Mouse (Mus musculus): ENCODE data around the gene Mecom.

The Mecom gene

GRCm38 (mm10) chr3:30150071-30150470 is 397.7 kb downstream of the Mecom start:
- no peak for DNase-seq (ENCODE audit: low spot score)

DNA sequence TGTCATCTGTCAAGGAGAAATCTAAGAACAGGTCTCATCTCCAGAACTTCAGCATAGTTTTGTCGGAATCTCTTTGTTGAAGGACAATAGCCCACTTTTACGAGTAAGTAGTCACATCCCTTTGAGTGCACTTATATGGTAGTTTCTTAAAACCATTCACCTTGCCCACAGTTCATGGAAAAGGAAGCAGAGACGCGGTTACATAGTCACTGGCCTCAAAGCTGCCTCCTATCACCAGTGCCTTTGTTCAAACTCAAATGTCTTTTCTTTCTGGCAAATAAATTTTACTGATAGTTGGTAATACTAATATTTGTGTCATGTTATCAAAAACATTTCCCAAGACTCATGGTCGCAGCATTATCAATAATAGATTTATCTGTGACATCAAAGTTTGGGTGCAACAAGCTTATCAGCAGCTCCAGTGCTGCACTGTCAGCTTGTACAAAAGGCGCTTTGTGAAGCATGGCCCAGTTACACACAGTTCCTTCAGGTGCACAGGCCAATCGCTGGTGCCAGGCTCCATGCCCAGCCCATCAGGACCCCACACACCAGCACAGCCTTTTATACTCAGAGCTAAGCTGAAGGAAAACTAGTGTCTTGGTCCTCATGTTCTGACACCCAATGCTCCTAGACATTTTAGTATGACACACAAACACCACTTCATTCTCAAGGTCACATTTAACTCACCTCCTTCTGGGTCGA is 399.3 kb downstream of the Mecom start:
- no peak for DNase-seq (ENCODE audit: low spot score)

DNA sequence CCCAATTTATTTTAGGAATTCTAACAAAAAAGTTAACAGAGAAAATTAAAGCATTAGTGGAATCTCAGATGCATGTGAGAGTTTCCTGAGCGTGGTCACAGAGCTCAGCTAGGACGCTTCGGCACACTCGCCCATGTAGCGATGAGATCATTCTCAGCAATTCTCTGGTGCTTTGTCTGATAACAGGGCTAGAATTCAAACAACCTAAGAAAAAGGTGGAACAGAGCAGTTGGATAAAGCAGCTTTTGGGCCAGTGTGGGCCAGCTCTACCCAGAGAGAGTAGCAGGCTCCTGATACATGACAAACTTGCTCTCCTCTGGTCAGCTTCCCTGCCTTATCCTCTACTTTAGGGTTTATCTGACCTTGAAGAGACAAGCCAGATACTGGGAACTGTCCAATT is 402.8 kb downstream of the Mecom start:
- no peak for DNase-seq (ENCODE audit: low spot score)

- DNase-seq (ENCODE audit: low spot score): no peak
Measured at GRCm38 (mm10) chr3:30143961-30144411, 403.8 kb downstream of the Mecom start.

GRCm38 (mm10) chr3:30143440-30143839 is 404.4 kb downstream of the Mecom start:
- DNase-seq (ENCODE audit: low spot score): no peak

DNA sequence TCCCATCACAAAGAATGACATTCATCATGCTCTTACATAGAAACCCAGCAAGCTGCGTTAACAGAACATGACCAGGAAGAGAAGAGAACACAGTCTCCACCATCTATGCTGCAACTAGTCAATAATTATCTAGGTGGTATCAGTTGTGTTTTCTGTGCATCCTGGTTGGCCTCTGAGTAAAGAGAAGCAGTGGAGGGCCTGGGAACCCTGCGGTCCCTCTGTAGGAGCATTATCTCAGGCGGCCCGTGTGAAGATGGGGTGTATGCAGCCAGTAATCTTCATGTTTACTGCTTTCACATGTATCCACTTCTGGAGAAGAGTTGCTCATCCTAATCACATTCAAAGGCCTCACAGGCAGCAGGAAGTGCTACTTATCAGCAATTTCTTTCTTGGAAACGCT is 407.5 kb downstream of the Mecom start:
- DNase-seq (ENCODE audit: low spot score): no peak

- DNase-seq (ENCODE audit: low spot score): no peak
Measured at GRCm38 (mm10) chr3:30139678-30140077, 408.1 kb downstream of the Mecom start.

- DNase-seq (ENCODE audit: low spot score): no peak
Measured at GRCm38 (mm10) chr3:30138588-30138987, 409.2 kb downstream of the Mecom start.

GRCm38 (mm10) chr3:30135857-30136256 is 412.0 kb downstream of the Mecom start:
- no peak for DNase-seq (ENCODE audit: low spot score)

GRCm38 (mm10) chr3:30135119-30135518 is 412.7 kb downstream of the Mecom start:
- DNase-seq (ENCODE audit: low spot score): no peak

GRCm38 (mm10) chr3:30132981-30133380 is 414.8 kb downstream of the Mecom start:
- no peak for DNase-seq (ENCODE audit: low spot score)

DNA sequence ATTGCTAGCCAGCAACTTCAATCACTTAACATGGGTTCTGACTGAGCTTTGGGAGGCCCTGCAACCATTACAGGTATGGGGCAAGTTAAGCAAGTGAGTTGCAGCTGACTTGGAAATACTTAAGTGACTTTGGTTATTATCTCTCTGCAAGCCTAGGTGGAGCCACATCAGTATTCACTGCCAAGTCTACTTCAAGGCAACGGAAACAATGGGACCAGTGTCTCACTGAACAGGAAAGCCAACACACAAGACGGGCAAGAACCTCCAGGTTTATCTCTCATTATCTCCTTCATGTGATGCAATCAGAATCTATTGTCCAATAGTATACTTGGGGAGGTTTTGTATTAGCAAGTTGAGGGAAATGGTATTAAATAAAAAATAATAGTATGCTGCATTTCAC is 415.4 kb downstream of the Mecom start:
- no peak for DNase-seq (ENCODE audit: low spot score)

GRCm38 (mm10) chr3:30130495-30130894 is 417.3 kb downstream of the Mecom start:
- no peak for DNase-seq (ENCODE audit: low spot score)

DNA sequence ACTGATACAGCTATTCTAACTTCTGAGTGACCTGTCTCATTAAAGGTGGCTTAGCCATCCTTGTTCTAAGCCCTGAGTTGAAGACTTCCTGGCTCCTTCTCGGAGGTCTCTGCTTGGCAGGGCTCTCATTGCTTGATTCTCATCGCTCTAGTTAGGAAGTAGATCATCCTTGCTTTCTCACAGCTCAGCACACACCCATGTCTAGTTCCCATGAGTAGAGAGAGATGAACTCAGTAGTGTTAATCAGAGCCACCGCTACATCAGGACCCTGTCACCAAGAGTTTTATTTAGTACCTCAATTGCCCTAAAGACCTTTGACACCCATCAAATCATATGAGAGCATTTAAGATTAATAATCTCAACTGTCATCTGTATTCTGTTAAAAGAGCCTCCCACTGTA is 425.2 kb downstream of the Mecom start:
- no peak for DNase-seq (ENCODE audit: low spot score)

DNA sequence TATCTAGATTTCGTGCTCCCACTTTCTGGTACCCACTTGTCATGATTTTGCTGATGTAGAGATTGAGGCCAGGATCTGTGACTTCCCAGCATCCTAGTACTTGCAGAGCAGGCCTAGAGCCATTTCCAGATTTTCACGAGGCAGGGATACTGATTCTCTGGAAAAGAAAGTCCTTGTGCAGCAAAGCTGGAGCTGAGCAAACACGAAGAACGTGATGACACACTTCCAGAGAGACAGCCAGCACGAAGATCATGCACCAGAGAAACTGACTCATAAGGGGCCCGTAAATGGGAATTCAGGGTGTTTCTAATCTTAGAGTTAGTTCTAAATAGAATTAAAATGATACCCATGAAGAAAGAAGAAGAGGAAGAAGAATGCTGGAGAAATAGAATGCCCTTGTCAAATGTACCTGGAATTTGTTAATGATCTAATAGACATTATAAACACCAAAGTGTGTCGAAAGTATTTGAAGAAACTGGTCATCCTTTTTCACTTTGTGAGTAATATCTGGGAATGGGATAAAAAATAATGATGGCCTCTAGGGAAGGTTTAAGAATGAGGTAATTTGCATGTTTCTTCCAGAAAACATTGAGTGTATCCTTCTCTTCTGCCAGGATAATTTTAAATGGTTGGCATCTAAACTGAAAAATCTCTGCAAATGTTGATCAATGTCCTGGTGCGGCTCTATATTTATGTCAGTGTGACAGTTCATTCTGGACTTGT is 426.9 kb downstream of the Mecom start:
- no peak for DNase-seq (ENCODE audit: low spot score)

DNA sequence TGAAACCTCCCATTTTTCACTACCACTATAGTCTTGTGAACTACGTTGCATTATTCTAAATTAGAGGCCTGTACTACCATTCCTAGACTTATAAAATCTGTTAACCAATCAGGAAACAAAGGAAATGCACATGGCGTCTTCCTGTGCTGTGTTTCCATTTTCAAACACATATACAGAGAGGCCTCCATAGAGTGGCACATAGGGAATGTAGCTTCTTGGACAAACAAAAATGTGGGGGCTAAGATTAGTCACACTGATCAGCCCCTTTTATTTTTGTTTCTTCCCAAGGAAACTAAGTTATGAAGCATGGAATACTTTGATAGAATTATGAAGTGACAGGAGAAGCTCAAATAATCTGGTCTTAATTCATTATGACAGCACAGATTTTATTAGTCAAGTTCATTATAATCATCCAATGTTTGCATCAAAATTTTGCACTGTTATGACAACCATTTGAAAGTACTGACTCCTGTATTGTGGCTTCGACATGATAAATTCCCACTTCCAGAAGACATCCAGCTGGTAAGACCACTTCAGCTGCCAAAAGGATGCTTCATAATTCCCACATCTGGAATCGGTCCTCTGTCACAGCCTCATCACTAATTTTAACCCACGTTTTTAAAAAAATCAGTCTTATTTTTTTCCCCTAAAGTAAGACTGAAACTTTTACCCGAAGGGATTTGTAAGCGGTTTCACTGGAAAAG is 429.1 kb downstream of the Mecom start:
- no peak for DNase-seq (ENCODE audit: low spot score)

DNA sequence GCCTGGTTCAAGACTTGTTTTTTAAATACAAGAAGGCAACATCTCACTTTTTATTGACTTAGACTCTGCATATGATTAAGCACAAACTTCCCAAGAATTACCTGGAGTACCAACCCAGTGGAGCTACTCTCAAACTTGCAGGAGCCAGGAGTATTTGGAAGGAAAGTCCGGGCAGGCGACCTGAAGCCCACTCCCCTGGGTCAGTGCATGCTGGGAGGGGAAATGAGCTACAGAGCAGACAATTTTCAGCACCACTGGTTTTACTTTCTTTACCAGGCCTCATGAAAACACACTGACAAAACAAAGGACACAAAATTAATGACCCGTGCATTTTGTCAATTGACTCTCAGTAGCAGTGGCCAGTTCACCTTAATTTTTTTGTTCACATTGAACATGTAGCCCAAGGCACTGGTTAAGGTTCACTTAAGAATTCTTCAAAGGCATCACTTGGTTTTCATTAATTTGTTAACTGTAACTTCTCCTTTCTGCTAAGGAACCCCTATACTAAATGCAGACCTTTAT is 434.5 kb downstream of the Mecom start:
- DNase-seq (ENCODE audit: low spot score): no peak

DNA sequence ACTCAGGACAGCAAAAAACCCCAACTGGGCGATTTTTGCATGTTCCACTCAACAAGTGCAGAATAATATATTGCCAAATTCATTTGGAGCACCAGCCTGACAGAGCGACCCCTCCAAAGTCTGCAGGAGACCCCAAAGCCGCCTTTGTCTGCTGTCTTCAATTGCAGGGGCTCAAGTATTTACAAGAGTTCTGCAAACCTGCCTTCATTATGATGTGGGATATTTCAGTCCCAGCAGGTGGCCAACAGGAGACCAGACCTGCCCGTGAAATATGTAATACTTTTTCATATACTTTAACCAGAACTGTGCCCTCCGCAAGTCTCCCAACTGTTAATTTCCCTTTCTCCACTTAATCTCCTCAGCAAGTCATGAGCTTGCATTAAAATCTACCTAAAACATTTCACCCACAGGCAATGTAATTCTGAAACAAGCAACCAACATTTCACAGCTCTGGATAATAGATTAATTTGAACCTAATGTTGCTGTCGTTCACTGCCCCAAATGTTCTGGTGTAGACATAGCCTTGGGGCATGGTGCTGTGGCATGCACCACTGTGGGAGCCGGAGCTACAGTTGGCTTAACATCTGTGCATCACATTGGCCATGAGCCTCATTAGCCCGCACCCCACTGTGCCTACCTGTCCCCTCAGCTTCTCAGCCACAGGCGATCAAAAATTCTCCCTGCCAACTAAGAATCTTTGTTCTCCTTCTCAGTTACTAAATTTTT is 439.7 kb downstream of the Mecom start:
- DNase-seq (ENCODE audit: low spot score): no peak

DNA sequence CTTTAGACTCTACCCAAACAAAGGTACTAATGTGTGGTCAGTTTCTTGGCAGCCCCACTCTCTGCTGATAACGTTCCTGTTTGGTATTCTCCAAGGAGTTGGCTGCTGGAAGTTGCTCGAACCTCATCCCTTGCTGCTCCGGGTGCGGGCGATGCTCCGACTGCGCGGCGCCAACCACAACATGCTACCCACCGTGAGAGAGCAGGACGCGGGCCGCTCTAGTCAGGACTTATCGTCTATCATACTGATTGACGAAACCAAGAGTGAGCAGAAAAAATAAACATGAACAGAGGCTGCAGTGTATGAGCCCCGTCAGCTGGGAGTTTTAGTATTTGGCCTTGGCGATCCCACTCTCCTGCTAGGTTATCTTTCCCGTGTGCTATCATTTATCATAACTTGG is 441.3 kb downstream of the Mecom start:
- DNase-seq (ENCODE audit: low spot score): no peak

- no peak for DNase-seq (ENCODE audit: low spot score)
Measured at GRCm38 (mm10) chr3:30105859-30106258, 441.9 kb downstream of the Mecom start.

GRCm38 (mm10) chr3:30105194-30105823 is 442.5 kb downstream of the Mecom start:
- no peak for DNase-seq (ENCODE audit: low spot score)

Data from MN1 (cell line).